Mouse (Mus musculus) left cerebral cortex, adult 2 months (tissue): ENCODE measurements around the gene Fsd1. TPM values are rescaled to one million over a fixed set of nuclear protein-coding genes. Genes with fewer than 3 reads are reported as not detected.
"Not testable (repeated sequence)": the region's sequence is repeated elsewhere in the genome, so short reads cannot be mapped to it uniquely, and the experiment has no call there.

ENCODE experiments used
- DNase-seq, 2 experiments: peaks; one replicate each; pipeline ENCODE4 v3.0.0; 2021 to 2022; ENCODE audit warnings: low spot score in 2 of 2, mixed read lengths in 1 of 2; ENCODE audit errors: extremely low spot score in 1 of 2
- H3K27ac ChIP-seq: fragments of 200-600 bp; 2 replicates; pipeline ENCODE4 v1.8.1; 2022
- H3K4me3 ChIP-seq: fragments of 200-600 bp; 2 replicates; pipeline ENCODE4 v1.8.1; 2022
- CTCF ChIP-seq: fragments of 200-600 bp; IDR thresholded peaks from 2 replicates; pipeline ENCODE4 v1.8.1; 2022; ENCODE audit warnings: antibody characterized with exemption, mild to moderate bottlenecking, moderate library complexity
- intact Hi-C: fragments of 180-260 bp; cut with DNase I; formaldehyde crosslinking; loops from one replicate; pipeline ENCODE4 v1.15.1; 2025
- long read RNA-seq, 2 experiments: library from polyadenylated mRNA; stranded (forward); transcript quantifications; one replicate each; pipeline ENCODE4 v2.0.0; 2021; ENCODE audit warnings: borderline mapping rate in 2 of 2
- total RNA-seq, 2 experiments: library from RNA; stranded (reverse); gene quantifications; 2 replicates each; pipeline ENCODE4 v1.2.3; 2021

Gene Fsd1
- total RNA-seq, result 10 to 100 TPM; 88.7 to 90.6 TPM
- long read RNA-seq, experiment 1, transcript Fsd1-201 (13 exons, 1,748 nt), result major isoform, 82 of 113 reads
- long read RNA-seq, experiment 1, partial matches to known transcripts, result 9 of 113 reads
- long read RNA-seq, experiment 1, other reads (novel, unspliced or antisense), result 22 of 113 reads
- long read RNA-seq, experiment 2, transcript Fsd1-201 (13 exons, 1,748 nt), result major isoform, 50 of 92 reads
- long read RNA-seq, experiment 2, partial matches to known transcripts, result 11 of 92 reads
- long read RNA-seq, experiment 2, other reads (novel, unspliced or antisense), result 31 of 92 reads

- DNase-seq, result peak; percentile 80 to 85
- Histone ChIP-seq H3K4me3 (peak within 1 kb of the TSS; percentile 73), H3K27ac (peak within 1 kb of the TSS; percentile 88)
- no peak for TF ChIP-seq CTCF
- intact Hi-C loops, result no loop called here
Measured at GRCm38 (mm10) chr17:55986030-55986961, at the start of gene Fsd1. Gene Fsd1, plus strand, starts transcription at chr17:55986509.

- intact Hi-C loops, DNase-seq: not testable (repeated sequence)
- peak overlapping the region; percentile 56 for H3K4me3 ChIP-seq
- peak overlapping the region; percentile 89 for H3K27ac ChIP-seq
Measured at GRCm38 (mm10) chr17:55944387-55944865, 41.9 kb upstream of the Fsd1 start.

DNA sequence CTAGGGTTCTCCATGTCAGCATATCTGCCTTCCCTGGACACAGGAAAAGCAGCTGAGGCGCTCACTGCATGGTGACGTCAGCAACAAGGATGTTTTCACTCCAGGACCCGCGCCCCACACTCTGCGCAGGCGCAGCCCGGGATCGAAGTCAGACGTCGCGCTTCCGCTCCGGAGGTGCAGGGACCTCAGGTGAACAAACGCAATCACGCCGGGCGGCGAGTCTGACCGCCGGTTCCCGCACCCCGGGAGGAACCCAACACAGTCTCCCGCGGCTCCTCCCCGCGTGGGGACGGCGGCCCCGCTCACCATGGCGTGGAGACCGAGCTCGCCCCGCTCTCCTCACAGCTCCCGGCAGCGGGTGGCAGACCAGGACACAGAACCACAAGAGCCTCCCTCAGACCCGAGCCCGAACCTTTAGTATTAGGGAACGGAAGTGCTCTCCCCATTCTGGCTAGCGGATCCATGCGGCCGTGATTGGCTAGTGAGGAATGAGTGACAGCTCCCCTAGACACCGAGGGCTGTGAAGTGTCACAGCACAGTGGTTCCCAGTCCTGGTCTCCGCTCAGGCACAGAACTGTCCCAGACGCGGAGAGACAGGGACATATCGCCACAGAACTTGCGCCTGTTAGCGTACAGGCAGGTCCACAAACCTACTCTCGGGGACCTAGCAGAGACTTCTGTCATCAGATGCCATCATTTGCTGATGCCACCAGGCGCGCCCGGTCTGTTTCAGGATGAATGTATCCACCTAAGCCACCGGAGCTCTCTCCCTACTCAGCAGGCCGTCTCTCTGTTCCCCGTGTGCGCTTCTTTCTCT lies 41.2 kb upstream of the Fsd1 start:
- intact Hi-C loops, result not testable (repeated sequence)
- peak overlapping the region; percentile 89 for H3K27ac ChIP-seq
- H3K4me3 ChIP-seq, result peak overlapping the region; percentile 56
- DNase-seq, result peak; percentile 91 to 94

DNA sequence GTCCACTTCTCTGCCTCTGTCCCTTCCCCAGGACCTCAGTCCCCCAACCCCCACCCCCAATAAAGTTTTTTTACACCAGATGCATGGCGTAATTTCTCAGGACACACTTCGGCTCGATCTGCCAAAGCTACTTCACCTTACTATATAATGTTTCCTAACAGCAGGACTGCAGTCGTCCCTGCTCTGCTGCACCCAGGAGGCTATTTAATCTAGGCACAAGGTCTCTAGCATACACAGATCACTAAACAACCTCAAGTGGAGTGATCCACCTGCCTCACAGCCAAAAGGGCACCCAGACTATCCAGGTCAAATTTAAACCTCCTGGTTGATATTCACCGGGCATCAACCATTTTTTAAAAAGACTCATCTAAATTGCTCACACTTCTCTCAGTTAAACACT lies 40.6 kb upstream of the Fsd1 start:
- intact Hi-C loops, result no loop called here
- Histone ChIP-seq H3K4me3 (peak overlapping the region; percentile 56), H3K27ac (peak overlapping the region; percentile 89)
- DNase-seq, result peak in 1 of 2 experiments; percentile 11
- no peak for TF ChIP-seq CTCF

DNA sequence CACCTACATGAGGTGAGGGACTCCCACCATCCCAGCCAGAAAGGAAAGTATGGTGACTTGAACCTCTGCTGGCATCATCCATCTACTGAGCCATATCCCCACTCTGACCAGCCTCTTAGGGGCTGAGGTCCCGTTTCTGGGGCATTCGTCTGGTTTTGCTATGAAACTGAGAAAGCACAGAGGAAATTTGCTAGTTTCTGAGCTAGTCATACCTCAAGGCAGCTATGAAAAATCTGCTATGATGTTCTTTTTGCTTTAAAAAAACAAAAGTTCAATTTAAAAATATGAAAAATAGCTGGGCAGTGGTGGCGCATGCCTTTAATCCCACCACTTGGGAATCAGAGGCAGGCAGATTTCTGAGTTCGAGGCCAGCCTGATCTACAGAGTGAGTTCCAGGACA lies 37.7 kb upstream of the Fsd1 start:
- no peak for TF ChIP-seq CTCF

GRCm38 (mm10) chr17:55949400-55949799 lies 36.9 kb upstream of the Fsd1 start, which contains the start of gene Zfp119b:
Gene Zfp119b, minus strand, starts transcription at chr17:55949500.
- intact Hi-C loops, result no loop called here
- TF ChIP-seq CTCF, result no peak
- Histone ChIP-seq H3K4me3 (no peak within 1 kb of the TSS), H3K27ac (no peak within 1 kb of the TSS)
- DNase-seq, result peak in 1 of 2 experiments; percentile 3

More for the DNA sequence above, 37.7 kb upstream of the Fsd1 start:
- DNase-seq, result no peak
- Histone ChIP-seq H3K27ac (no peak overlapping the region), H3K4me3 (no peak overlapping the region)
- intact Hi-C loops, result no loop called here

GRCm38 (mm10) chr17:55950601-55951000 lies 35.7 kb upstream of the Fsd1 start:
- intact Hi-C loops, result loop anchor here (10.0 kb wide), 1 partner anchor 1596 kb away; no protein-coding TSS in a partner anchor
- DNase-seq, result peak in 1 of 2 experiments; percentile 6
- TF ChIP-seq CTCF, result no peak
- H3K27ac ChIP-seq, result no peak overlapping the region
- no peak overlapping the region for H3K4me3 ChIP-seq

- intact Hi-C loops, result loop anchor here (10.0 kb wide), 1 partner anchor 1597 kb away; no protein-coding TSS in a partner anchor
- Histone ChIP-seq H3K4me3 (no peak overlapping the region), H3K27ac (no peak overlapping the region)
- DNase-seq, result no peak
- TF ChIP-seq CTCF, result no peak
Measured at GRCm38 (mm10) chr17:55952041-55952440, 34.3 kb upstream of the Fsd1 start.

DNA sequence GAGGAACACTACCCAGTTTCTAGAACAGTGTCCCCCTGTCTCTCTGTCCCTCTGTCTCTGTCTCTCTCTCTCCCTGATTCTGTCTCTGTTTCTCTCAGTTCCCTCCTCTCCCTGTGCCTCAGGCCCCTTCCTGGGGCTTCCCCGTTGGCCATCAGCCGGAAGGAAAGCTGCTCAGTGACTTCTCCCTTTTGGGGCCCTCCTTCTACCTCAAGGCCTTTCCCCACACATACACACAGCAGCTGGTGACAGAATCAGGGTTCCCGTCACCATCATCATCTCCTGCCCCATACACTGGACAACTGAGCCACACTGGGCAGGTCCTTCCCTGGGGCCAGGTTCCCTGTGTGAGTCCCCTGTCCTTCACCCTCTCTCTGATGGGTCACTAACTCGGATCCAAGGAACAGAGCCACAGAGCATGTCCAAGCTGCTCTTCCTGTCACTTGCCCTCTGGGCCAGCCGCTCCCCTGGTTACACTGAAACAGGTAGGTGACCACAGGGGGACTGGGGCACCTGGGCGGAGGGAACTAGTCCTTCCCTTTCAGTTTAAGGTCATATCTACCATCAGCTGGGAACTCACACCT lies 33.8 kb upstream of the Fsd1 start, which contains the start of gene Ebi3:
Gene Ebi3 (plus strand): TSS at position 194 of the 581 bp plus-strand sequence.
- intact Hi-C loops, result loop anchor here (10.0 kb wide), 1 partner anchor 1598 kb away; no protein-coding TSS in a partner anchor
- no peak for TF ChIP-seq CTCF
- DNase-seq, result peak in 1 of 2 experiments; percentile 7
- Histone ChIP-seq H3K27ac (no peak within 1 kb of the TSS), H3K4me3 (no peak within 1 kb of the TSS)

DNA sequence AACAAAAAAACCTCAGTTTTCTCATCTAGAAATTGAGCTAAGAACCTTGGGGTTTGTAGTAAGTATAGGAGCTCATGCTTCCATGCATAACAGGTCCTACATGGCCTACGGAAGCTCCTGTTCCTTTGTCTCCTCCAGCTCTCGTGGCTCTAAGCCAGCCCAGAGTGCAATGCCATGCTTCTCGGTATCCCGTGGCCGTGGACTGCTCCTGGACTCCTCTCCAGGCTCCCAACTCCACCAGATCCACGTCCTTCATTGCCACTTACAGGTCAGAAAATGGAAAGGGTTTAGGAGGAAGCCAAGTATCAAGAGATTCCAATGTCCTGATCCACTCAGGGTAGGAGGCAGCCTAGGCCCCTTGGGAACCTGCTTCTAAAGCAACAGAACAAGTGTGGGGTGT lies 32.6 kb upstream of the Fsd1 start:
- H3K27ac ChIP-seq, result no peak overlapping the region
- TF ChIP-seq CTCF, result no peak
- H3K4me3 ChIP-seq, result no peak overlapping the region
- intact Hi-C loops, result loop anchor here (10.0 kb wide), 1 partner anchor 1599 kb away; no protein-coding TSS in a partner anchor
- peak in 1 of 2 experiments; percentile 4 for DNase-seq
